Mouse (Mus musculus): ENCODE data around the gene Crybg3. TPM values are rescaled to one million over a fixed set of nuclear protein-coding genes. Genes with fewer than 3 reads are reported as not detected.
A peak's percentile ranks its signal among the peaks of the same experiment; 100 is the strongest.
"Not testable (repeated sequence)": the region's sequence is repeated elsewhere in the genome, so short reads cannot be mapped to it uniquely, and the experiment has no call there.

The Crybg3 gene
- polyA plus RNA-seq, 1 experiment from 2014 or later = 6.6 TPM

DNA sequence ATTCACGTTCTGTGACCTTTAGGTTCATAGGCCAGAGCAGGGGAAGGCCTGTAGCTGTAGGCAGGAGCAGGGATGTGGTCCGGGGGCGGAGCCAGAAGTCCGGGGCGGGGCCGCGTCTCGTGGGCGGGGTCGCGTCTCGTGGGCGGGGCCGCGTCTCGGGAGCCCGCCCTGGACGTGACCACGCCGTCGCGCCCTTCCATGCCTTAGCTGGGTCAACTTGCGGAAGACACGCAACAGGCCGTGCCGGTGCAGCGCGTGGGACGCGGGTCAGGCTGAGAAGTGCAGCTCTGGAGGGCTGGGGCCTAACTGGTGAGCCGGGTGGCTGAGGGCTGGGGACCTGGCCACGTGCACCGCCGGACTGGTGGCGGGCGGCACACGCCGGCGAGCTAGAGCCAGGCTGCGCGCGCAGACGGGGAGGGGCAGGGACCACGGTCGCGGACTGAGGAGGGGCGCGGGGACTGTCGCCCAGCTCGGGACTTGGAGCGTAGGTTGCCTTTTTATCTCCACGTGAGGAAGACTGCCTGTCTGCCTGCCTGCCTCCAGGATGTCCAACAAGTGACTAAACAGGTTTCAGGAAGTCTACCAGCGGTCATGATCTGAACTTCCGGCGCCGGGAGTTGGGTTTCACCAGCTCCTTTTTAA is 129.0 kb downstream of the Crybg3 start, which contains the start of gene Riox2:
Gene Riox2, plus strand, starts transcription at position 139 of the 642 bp plus-strand sequence.
- Histone ChIP-seq H3K4me1 (0 out of 2 replicates have a peak, but pooled peaks cover 3% of the 10 kb centered on the region), H3K36me3 (no peaks in the 10 kb centered on the region), H3K4me2 (replicated peaks) (peak within 1 kb of the TSS; percentile 75), H3K27me3 (replicated peaks) (no peaks in the 10 kb centered on the region), H3K4me3 (peak within 1 kb of the TSS; percentile 59), H3K27ac (no peak within 1 kb of the TSS), H3K9ac (peak within 1 kb of the TSS; percentile 51), H3K9me3 (no peaks in the 10 kb centered on the region)
- peak; percentile 96 for ATAC-seq (ENCODE audit: low FRiP score, low read depth)
- 2% methylated on average over 56 of the region's 56 CpGs for WGBS

DNA sequence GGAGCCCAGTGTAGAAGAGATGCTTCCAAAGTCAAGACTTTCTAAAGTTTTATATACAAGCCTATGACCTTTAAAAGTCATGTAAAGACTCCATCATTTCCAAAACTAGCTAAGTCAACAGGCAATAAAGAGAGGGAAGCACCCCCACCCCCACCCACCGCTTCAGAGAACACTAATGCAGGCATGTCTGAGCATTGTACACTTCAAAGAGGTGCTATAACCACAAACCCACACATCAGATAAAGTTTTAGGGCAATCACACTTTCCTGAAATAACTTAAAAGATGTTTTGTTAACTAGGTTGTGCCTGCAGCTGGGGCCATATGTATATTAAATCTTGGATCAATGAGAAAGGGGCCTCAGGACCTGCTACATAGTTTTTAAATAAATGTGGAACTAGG is 130.9 kb downstream of the Crybg3 start:
- H3K9ac ChIP-seq = no peak overlapping the region
- no peaks in the 10 kb centered on the region for H3K27me3 ChIP-seq (replicated peaks)
- no peak overlapping the region for H3K4me2 ChIP-seq (replicated peaks)
- H3K27ac ChIP-seq = no peak overlapping the region
- no peak for ATAC-seq (ENCODE audit: low FRiP score, low read depth)
- H3K36me3 ChIP-seq = no peaks in the 10 kb centered on the region
- H3K4me1 ChIP-seq = 0 out of 2 replicates have a peak, but pooled peaks cover 3% of the 10 kb centered on the region
- 90% methylated on average over 1 of the region's 1 CpGs for WGBS
- H3K4me3 ChIP-seq = no peak overlapping the region
- H3K9me3 ChIP-seq = peaks cover 3% of the 10 kb centered on the region

DNA sequence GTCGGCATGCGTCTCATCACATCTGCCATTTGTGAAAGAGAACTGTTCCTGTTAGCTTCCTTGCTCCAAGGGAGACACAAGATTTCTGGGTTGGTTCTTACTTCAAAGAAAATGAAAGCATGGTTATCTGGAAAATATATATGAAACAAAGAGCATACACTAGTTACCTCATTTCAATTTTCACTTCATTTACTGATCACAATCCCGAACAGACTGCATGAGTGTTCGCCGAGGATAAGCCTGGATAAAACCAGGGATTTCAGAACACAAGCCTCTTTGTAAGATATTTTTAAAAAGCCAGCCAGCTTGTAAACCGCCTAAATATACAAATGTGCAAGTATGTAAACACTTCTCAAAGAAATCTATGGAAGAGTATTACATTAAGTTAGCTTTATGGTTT is 136.8 kb downstream of the Crybg3 start:
- Histone ChIP-seq H3K9ac (no peak overlapping the region), H3K27me3 (replicated peaks) (no peaks in the 10 kb centered on the region), H3K27ac (no peak overlapping the region), H3K4me3 (no peak overlapping the region), H3K9me3 (peaks cover 7% of the 10 kb centered on the region), H3K4me1 (no peaks in the 10 kb centered on the region), H3K36me3 (no peaks in the 10 kb centered on the region), H3K4me2 (replicated peaks) (no peak overlapping the region)
- ATAC-seq (ENCODE audit: low FRiP score, low read depth) = no peak
- WGBS = 72% methylated on average over 6 of the region's 6 CpGs

DNA sequence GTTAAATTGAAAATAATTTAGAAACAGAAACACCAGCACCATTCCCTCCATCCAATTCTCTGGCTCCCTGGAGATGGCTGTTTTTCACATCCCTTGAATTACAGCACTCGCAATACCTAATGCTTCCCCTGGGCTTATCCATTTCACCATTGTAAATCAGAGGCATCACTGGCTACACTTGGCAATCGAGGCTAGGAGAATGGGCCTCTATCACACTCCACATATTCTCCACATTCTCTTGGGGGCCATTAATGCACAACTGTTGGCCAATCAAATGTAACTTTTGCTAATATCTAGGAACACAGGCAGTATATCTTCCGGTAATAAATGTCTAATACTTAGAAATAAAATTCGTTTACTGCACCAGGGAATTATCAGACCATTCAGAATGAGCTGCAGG is 137.2 kb downstream of the Crybg3 start:
- Histone ChIP-seq H3K4me1 (no peaks in the 10 kb centered on the region), H3K27me3 (replicated peaks) (no peaks in the 10 kb centered on the region), H3K9me3 (peaks cover 7% of the 10 kb centered on the region), H3K27ac (no peak overlapping the region), H3K4me3 (no peak overlapping the region), H3K4me2 (replicated peaks) (no peak overlapping the region), H3K9ac (no peak overlapping the region), H3K36me3 (no peaks in the 10 kb centered on the region)
- ATAC-seq (ENCODE audit: low FRiP score, low read depth) = peak; percentile 97
- 48% methylated on average over 4 of the region's 4 CpGs for WGBS

DNA sequence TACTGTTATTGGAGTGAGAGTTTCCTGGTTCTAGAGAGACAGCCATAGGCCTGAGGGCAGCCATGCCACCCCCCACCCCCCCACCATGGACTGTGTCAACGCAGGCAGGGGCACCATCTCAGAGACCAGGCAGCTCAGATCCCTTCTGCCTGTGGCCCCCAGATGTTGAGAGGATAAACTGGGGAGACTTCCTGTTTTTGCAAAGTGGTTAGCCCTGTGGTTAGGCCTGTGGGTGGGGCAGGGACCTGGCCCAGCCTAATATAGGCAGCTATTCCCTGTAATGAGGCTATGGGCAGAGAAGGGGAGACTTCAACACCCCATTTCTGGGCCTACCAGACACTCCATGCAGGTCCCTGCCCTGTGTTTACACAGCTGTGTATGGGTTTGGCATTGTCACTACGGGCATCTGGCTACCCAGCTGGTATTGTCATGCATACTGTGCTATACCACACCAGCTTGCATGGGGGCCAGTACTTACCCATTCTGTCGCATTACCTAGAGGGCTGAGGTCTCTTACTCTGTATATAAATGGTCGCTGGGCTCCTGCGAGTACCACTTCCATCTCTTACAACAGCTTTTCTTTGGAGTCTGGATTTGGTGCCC is 141.4 kb downstream of the Crybg3 start:
- not testable (repeated sequence) for H3K4me3 ChIP-seq; H3K4me2 ChIP-seq (replicated peaks); ATAC-seq (ENCODE audit: low FRiP score, low read depth); H3K27me3 ChIP-seq (replicated peaks); H3K9me3 ChIP-seq; H3K27ac ChIP-seq; H3K9ac ChIP-seq; H3K36me3 ChIP-seq; H3K4me1 ChIP-seq
- WGBS = 87% methylated on average over 5 of the region's 5 CpGs

DNA sequence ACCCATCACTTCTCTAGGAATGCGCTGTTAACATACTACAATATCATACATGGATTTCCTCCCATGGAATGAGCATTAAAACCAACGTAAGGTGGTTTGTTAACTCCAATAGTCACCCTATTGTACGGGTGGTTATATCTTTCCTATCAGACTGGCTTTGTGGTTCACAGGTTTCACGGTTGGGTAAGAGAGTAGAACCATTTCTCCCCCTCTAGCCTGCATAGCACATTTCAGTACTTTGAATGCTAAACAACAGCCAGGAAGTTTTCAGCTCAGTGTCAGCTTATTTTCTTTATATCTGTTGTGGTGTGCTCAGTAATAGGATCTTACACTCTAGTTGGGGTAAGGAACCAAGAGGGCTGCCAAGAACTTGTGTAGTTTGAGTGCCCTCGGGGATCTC is 149.0 kb downstream of the Crybg3 start:
- H3K4me1 ChIP-seq = no peaks in the 10 kb centered on the region
- ATAC-seq (ENCODE audit: low FRiP score, low read depth) = no peak
- WGBS = 94% methylated on average over 5 of the region's 5 CpGs

DNA sequence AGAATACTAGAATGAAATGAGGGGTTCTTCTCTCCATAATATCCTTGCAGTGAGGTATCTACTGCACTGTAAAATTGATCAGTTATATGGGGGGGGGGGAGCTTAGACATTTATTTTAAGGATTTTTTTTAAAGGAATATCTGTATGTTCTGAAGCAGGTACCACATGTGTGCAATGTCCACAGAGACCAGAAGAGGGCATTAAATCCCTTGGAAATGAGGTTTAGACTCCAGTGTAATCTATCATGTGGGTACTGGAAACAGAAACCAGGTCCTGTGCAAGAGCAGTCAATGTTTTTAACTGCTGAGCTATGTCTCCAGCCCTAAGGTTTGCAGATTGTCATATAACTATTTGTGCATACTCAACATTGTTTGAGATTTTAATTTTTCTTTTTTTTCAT is 151.7 kb downstream of the Crybg3 start:
- Histone ChIP-seq H3K9me3 (no peaks in the 10 kb centered on the region), H3K9ac (no peak overlapping the region), H3K36me3 (no peaks in the 10 kb centered on the region)

More for the DNA sequence above, 149.0 kb downstream of the Crybg3 start:
- no peaks in the 10 kb centered on the region for H3K27me3 ChIP-seq (replicated peaks)
- H3K9me3 ChIP-seq = no peaks in the 10 kb centered on the region
- H3K36me3 ChIP-seq = no peaks in the 10 kb centered on the region
- no peak overlapping the region for H3K4me2 ChIP-seq (replicated peaks)
- no peak overlapping the region for H3K4me3 ChIP-seq
- H3K9ac ChIP-seq = no peak overlapping the region
- H3K27ac ChIP-seq = no peak overlapping the region

DNA sequence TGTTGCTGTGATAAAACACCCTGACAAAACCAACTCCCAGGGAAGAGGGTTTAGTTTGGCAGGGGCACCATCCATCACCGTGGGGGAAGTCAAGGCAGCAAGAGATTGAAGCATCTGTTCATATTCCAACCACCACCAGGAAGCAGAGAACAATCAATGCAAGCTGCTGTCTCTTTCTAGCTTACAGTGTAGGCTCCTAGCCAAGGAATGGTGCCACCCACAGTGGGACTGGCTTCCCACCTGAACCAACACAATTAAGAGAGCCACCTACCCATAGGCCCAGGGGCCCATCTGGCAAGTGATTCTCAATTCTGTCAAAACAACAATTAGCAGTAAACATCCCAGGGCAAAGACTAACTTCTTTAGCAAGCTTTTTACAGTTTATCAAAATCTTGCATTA is 152.6 kb downstream of the Crybg3 start:
- Histone ChIP-seq H3K9me3 (no peaks in the 10 kb centered on the region), H3K4me2 (replicated peaks) (no peak overlapping the region), H3K9ac (no peak overlapping the region), H3K36me3 (no peaks in the 10 kb centered on the region), H3K4me3 (no peak overlapping the region), H3K27ac (no peak overlapping the region), H3K27me3 (replicated peaks) (no peaks in the 10 kb centered on the region), H3K4me1 (no peaks in the 10 kb centered on the region)
- 94% methylated on average over 1 of the region's 1 CpGs for WGBS
- no peak for ATAC-seq (ENCODE audit: low FRiP score, low read depth)

More for the DNA sequence above, 151.7 kb downstream of the Crybg3 start:
- Histone ChIP-seq H3K4me3 (no peak overlapping the region), H3K27me3 (replicated peaks) (no peaks in the 10 kb centered on the region), H3K27ac (no peak overlapping the region), H3K4me2 (replicated peaks) (no peak overlapping the region), H3K4me1 (no peaks in the 10 kb centered on the region)
- no peak for ATAC-seq (ENCODE audit: low FRiP score, low read depth)

DNA sequence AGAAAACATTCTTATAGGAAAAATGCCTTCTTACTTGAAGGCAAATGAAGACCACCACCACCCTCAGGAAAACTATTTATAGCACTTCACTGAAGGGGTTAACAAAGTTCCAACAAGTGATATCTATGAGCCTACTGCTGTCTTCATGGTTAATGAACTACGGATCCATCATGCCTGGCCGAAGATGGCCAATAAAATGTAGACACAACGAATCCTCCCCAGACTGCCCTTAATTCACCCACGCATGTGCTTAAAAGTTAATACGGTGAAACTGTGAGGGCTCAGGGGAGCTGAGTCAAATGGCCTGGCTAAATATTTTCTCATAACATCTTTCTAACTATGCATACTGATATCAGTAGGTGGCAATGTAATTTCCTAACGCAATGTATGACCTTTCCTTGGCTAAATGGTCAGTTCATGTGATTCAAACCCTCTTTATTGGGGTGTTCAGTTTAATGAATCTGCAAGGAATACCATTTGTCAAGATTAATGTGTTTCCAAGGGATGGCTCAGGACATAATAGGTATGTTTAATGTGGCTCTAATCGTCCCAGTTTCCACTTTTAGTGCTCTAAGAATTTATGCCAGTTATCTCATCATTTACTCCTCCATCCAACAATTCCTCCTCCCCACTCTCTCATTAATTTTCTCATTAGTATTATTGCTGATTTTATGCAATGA is 155.8 kb downstream of the Crybg3 start:
- no peaks in the 10 kb centered on the region for H3K27me3 ChIP-seq (replicated peaks)
- H3K4me3 ChIP-seq = no peak overlapping the region
- H3K9ac ChIP-seq = no peak overlapping the region
- H3K27ac ChIP-seq = no peak overlapping the region
- 64% methylated on average over 7 of the region's 7 CpGs for WGBS
- no peaks in the 10 kb centered on the region for H3K4me1 ChIP-seq
- no peak overlapping the region for H3K4me2 ChIP-seq (replicated peaks)
- ATAC-seq (ENCODE audit: low FRiP score, low read depth) = peak; percentile 49
- no peaks in the 10 kb centered on the region for H3K9me3 ChIP-seq
- H3K36me3 ChIP-seq = no peaks in the 10 kb centered on the region

Other genes with a start within 250 kb of the Crybg3 start
- gene Olfr209, start 237.0 kb downstream of the Crybg3 start, polyA plus RNA-seq (2016; fragmentation: Nextera tagmentation; extraction: Ambion mirVana) = not detected in 2 replicates
- gene Gabrr3, start 193.6 kb downstream of the Crybg3 start, polyA plus RNA-seq (2016; fragmentation: Nextera tagmentation; extraction: Ambion mirVana) = 0.06 TPM in 1 of 2 replicates, not detected in the other
- gene Riox2, start 129.2 kb downstream of the Crybg3 start, polyA plus RNA-seq (2016; fragmentation: Nextera tagmentation; extraction: Ambion mirVana) = 20.1 and 20.9 TPM in 2 replicates
- gene Arl6, start 38.4 kb upstream of the Crybg3 start, polyA plus RNA-seq (2016; fragmentation: Nextera tagmentation; extraction: Ambion mirVana) = 41.7 and 42.3 TPM in 2 replicates